Mouse (Mus musculus) ES-E14 (cell line): ENCODE data around the gene Gm29735.

ENCODE experiments used
- CHD2 ChIP-seq: IDR thresholded peaks from 2 replicates; pipeline ENCODE4 v1.6.1; 2014; ENCODE audit warnings: mild to moderate bottlenecking, low read depth, low read length, inconsistent platforms
- HCFC1 ChIP-seq: IDR thresholded peaks from 2 replicates; pipeline ENCODE4 v1.6.1; 2012; ENCODE audit warnings: low read length, inconsistent platforms, borderline replicate concordance; ENCODE audit not compliant: insufficient read depth
- ZC3H11A ChIP-seq: IDR thresholded peaks from 2 replicates; pipeline ENCODE4 v1.6.1; 2012; ENCODE audit warnings: low read depth, mild to moderate bottlenecking, inconsistent platforms, low read length, borderline replicate concordance
- ZNF384 ChIP-seq: IDR thresholded peaks from 2 replicates; pipeline ENCODE4 v1.6.1; 2012; ENCODE audit warnings: low read depth, low read length, inconsistent platforms

GRCm38 (mm10) chr7:142145413-142145940, 11.4 kb downstream of the Gm29735 start:
- TF ChIP-seq ZNF384: no peak
- no peak for TF ChIP-seq HCFC1
- no peak for TF ChIP-seq CHD2
- no peak for TF ChIP-seq ZC3H11A
